Mouse (Mus musculus) hematopoietic stem cell, adult 5-6 weeks (primary cell): ENCODE measurements around the gene D8Ertd738e. TPM values are rescaled to one million over a fixed set of nuclear protein-coding genes. Genes with fewer than 3 reads are reported as not detected.

Source experiments
- ATAC-seq, 2 experiments: fragments of 125-278 bp in 1 of 2; replicated peaks in 1 of 2; 2 replicates each; pipeline ENCODE4 v1.8.0; 2016 to 2017; ENCODE audit warnings: inconsistent platforms in 2 of 2, mild to moderate bottlenecking in 2 of 2, moderate number of reproducible peaks in 2 of 2, low read depth in 1 of 2, moderate TSS enrichment in 1 of 2; ENCODE audit not compliant: low FRiP score in 2 of 2, poor library complexity in 2 of 2, severe bottlenecking in 2 of 2, insufficient read depth in 1 of 2, low TSS enrichment in 1 of 2
- total RNA-seq: library from RNA; stranded (forward); fragments of 172-1452, 232-1000 nt; gene quantifications from 2 replicates; pipeline ENCODE4 v1.2.3, GENCODE M21; 2017

Gene D8Ertd738e
- 68.7 and 88.1 TPM in 2 replicates for total RNA-seq

DNA sequence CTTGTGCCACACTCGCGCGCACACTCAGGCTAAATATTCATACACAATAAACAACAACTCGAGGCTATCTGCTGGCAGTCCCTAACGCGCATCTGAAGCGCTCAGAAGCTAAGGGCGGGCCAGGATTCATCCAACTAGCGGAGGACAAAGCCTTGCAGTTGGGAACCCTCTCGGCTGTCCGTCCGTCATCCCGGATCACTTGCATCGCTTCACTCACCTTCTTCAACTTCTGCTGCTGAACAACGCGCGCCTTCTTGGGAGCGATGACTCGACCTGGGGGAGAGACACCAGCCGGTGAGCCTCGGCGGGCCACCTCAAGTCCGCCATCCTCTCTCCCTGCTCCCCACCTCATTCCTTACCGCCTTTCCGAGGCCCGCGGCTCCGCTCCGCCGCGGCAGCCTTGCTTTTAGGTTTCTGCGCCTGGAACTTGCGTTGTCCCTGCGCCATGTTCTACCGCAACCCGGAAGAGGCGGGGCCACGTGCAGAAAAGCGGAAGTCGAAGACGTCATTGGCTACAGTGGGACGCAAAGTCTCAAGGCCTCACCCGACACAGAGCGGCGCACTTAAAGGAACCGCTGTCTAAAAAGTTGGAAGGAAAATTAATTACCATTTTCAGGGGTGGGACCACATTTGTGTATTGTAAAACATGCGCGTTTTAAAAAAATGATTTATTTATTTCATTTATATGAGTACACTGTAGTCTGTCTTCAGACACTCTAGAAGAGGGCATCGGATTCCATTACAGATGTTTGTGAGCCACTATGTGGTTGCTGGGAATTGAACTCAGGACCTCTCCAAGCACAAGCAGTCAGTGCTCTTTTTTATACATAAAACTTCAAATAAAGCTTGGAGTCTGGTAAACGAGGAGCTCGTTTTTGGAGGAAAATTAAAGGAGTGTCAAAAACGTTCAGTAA is at the start of gene D8Ertd738e:
D8Ertd738e (minus strand) TSS at position 463 of the 914 bp plus-strand sequence.
- peak; percentile 97 to 98 for ATAC-seq

DNA sequence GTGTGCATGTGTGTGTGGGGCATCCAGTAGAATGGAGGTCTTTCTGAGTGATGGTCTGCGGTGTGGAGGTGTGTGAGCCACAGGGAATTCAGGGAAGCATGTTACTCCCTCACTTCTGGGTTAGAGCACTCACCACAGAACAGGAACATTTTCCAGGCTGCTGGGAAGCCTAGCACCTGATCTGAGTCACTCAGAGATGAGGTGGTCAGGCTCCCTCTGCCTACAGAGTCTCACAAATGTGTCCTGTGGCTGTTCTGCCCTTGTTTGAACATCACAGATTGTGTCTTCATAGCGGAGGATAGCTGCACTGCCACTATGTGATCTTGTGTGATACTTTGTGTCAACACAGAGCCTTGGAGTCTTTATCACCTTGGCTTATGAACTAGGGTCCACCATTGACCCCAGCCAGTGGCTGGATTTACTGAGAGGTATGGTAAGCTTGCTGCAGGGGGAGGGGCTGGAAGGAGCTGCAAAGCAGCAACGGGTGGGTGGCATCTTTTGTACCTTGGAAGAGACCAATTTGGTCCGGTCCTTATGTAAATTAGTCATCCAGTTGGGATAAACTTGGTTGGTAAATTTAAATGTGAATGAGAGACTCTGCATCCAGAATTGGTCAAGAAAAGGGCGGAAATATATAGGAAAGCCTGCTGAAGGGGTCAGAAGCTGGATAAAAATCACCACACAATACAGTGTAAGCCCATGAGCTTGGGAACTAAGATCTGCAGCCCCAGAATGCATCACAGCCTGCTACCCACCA is 47.7 kb upstream of the D8Ertd738e start:
- no peak for ATAC-seq

GRCm38 (mm10) chr8:84291688-84292087 is 42.2 kb upstream of the D8Ertd738e start:
- ATAC-seq = no peak

DNA sequence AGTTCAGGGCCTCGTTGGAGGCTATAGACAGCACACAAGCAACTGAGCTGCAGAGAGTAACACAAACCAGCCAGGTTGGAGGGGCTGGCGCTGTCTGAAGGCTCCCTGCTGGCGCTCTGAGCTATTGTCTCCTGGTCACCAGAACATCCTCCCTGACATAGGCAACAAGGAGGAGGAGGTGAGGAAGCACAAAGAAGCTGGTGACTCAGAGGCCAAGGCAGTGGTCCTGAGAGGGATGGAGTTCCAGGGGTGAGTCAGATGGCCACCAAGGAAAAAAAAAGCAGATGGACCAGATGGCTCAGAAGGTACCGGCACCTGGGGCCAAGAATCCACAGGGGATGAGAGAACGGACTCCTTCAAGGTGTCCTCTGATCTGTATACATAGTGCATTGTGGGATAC is 41.6 kb upstream of the D8Ertd738e start:
- ATAC-seq = no peak

- ATAC-seq = no peak
Observed at GRCm38 (mm10) chr8:84288892-84289291, 39.4 kb upstream of the D8Ertd738e start.

DNA sequence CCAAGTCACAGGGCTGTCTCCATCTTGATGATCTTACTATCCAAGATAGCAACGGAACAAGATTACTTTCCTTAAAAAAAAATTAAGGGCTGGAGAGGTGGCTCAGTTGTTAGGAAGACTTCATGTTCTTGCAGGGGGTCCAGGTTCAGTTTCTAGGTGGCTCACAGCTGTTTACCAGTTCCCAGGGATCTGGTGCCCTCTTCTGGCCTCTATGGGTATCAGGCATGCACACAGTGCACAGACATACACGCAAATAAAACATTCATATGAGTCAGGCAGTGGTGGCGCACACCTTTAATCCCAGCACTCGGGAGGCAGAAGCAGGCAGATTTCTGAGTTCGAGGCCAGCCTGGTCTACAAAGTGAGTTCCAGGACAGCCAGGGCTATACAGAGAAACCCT is 36.1 kb upstream of the D8Ertd738e start:
- ATAC-seq = peak; percentile 73 to 83; a peak in 3 of 4 replicates

DNA sequence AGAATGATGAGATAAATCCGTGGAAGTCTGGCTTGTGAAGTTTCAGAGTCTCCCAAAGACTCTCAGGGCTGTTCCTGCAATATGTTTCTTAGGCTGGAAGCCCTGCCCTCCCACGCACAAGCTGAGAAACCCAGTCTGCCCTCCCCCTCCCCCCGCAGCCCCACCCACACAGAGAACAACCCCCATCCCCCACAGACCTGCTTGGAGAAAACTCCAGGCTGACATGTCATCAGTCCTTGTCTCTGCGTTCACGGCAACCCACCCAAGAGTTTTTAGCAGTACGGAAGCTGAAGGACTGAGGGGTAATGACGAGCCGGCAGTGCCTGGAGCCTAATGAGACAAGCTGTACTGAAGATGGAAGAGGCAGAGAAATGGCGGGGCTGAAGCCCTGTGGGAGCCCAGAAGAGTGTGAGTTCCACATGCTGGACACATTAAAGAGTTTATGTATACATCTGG is 35.1 kb upstream of the D8Ertd738e start:
- no peak for ATAC-seq

DNA sequence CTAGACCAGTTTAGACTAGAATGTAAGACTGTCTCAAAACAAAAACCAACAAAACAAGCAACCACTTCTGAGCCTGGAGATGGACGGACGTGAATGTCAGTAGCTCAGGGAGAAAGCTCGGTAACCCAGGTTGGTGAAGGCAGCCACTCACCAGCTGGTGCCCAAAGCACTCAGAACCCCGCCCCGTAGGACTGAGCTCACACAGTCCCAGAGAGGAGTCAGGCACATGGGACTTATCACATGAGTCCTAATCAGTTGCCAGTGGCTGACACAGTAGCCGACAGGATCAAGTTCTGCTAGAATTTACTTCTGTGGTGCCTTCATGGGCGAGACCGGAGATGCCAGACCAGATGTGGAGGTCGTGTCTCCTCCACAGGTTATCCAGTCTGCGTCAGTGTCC is 31.3 kb upstream of the D8Ertd738e start:
- ATAC-seq = no peak

DNA sequence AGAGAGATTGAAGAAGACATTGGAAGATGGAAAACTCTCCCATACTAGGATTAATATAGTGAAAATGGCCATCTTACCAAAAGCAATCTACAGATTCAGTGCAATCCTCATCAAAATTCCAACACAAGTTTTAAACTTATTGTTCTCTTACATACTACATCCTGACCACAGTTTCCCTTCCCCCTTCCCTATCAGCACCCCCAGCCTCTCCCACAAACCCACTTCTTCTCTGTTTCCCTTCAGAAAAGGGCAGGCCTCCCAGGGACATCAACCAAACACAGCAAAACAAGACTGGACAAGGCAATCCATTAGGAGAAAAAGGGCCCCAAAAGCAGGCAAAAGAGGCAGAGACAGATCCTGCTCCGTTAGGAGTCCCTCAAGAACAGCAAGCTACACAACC is 26.9 kb upstream of the D8Ertd738e start:
- peak in 1 of 2 experiments; percentile 32; a peak in 1 of 4 replicates for ATAC-seq

GRCm38 (mm10) chr8:84273968-84274367 is 24.4 kb upstream of the D8Ertd738e start:
- no peak for ATAC-seq

GRCm38 (mm10) chr8:84272302-84272701 is 22.8 kb upstream of the D8Ertd738e start:
- ATAC-seq = no peak

DNA sequence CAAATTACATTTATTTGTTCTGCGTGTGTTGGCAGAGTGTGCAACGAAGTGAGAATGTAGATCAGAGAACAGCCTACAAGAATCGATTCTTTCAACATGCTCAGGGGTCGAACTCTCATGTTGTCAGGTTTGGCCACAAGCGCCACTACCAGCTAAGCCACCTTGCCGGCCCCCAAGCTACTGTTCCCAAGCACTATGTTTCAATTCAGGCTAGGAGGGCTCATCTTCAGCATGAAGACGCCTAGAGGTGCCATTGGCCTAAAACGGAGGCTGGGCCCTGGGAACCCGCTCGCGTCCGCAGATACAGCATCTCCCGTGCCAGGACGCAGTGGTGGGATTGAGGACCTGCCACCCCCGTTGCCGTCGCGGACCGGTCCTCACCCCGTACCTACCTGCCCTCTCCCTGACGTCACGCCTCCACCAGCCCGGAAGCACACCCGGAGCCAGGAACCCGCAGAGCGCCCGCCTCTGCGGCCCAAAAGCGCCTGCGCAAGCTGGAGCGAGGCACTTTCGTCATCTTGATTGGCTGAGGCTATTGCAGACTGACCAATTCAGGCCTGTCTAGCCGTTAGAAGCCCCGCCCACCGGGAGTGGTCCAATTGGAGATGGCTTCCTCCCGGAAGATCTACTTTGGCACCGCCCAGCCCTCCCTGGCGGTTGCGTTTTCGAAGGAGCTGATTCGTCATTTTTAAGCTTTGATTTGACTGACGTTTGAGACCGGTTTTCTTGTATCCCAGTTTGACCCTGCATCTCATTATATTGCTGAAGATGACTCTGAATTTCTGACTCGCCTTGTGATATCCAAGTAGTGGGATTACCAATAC is 20.6 kb upstream of the D8Ertd738e start, which contains the start of gene Ccdc130:
Ccdc130 (minus strand) TSS at position 431 of the 824 bp plus-strand sequence.
- peak; percentile 97 to 98 for ATAC-seq

GRCm38 (mm10) chr8:84261098-84261497 is 11.6 kb upstream of the D8Ertd738e start:
- ATAC-seq = no peak

GRCm38 (mm10) chr8:84256822-84257610 is 7.5 kb upstream of the D8Ertd738e start, which contains the start of gene Mri1:
Gene Mri1 (minus strand): TSS chr8:84257326.
- ATAC-seq = peak; percentile 79 to 83

GRCm38 (mm10) chr8:84256458-84256821 is 6.9 kb upstream of the D8Ertd738e start:
- peak; percentile 14 to 44; a peak in 2 of 4 replicates for ATAC-seq

- ATAC-seq = no peak
Observed at GRCm38 (mm10) chr8:84255858-84256257, 6.3 kb upstream of the D8Ertd738e start.
